Mouse (Mus musculus) layer of hippocampus, adult 8-10 months (tissue): ENCODE data around the gene Dync1i2. TPM values are rescaled to one million over a fixed set of nuclear protein-coding genes. Genes with fewer than 3 reads are reported as not detected.

Source experiments
- DNase-seq, 2 experiments: peaks; one replicate each; pipeline ENCODE4 v3.0.0; 2022; ENCODE audit warnings: low spot score in 2 of 2
- total RNA-seq, 4 experiments: library from RNA; stranded (reverse); gene quantifications; 2 replicates each; pipeline ENCODE4 v1.2.4; 2022

The Dync1i2 gene
- total RNA-seq, 4 experiments from 2014 or later, result 127 to 141 (median 138) TPM

GRCm38 (mm10) chr2:71201886-71202285 lies 9.6 kb upstream of the Dync1i2 start:
- DNase-seq, result peak in 1 of 2 experiments; percentile 18

- DNase-seq, result no peak
Observed at GRCm38 (mm10) chr2:71203819-71204432, 7.6 kb upstream of the Dync1i2 start.

GRCm38 (mm10) chr2:71209041-71209755 lies 2.3 kb upstream of the Dync1i2 start:
- no peak for DNase-seq

- DNase-seq, result no peak
Observed at GRCm38 (mm10) chr2:71211096-71211495, 410 bp upstream of the Dync1i2 start.

GRCm38 (mm10) chr2:71212360-71212726 lies 837 bp downstream of the Dync1i2 start:
- DNase-seq, result no peak

- no peak for DNase-seq
Observed at GRCm38 (mm10) chr2:71221020-71221419, 9.5 kb downstream of the Dync1i2 start.

- DNase-seq, result no peak
Observed at GRCm38 (mm10) chr2:71227398-71227797, 15.9 kb downstream of the Dync1i2 start.

GRCm38 (mm10) chr2:71229603-71230002 lies 18.1 kb downstream of the Dync1i2 start:
- no peak for DNase-seq

GRCm38 (mm10) chr2:71231951-71232350 lies 20.4 kb downstream of the Dync1i2 start:
- no peak for DNase-seq

GRCm38 (mm10) chr2:71232976-71233375 lies 21.5 kb downstream of the Dync1i2 start:
- no peak for DNase-seq

GRCm38 (mm10) chr2:71235420-71235819 lies 23.9 kb downstream of the Dync1i2 start:
- DNase-seq, result no peak

GRCm38 (mm10) chr2:71236009-71236408 lies 24.5 kb downstream of the Dync1i2 start:
- no peak for DNase-seq

- no peak for DNase-seq
Observed at GRCm38 (mm10) chr2:71241505-71241904, 30.0 kb downstream of the Dync1i2 start.

GRCm38 (mm10) chr2:71242180-71242579 lies 30.7 kb downstream of the Dync1i2 start:
- no peak for DNase-seq

- no peak for DNase-seq
Observed at GRCm38 (mm10) chr2:71243058-71243672, 31.7 kb downstream of the Dync1i2 start.

- DNase-seq, result no peak
Observed at GRCm38 (mm10) chr2:71244807-71245206, 33.3 kb downstream of the Dync1i2 start.

- DNase-seq, result peak; percentile 46 to 56
Observed at GRCm38 (mm10) chr2:71245416-71245815, 33.9 kb downstream of the Dync1i2 start.

GRCm38 (mm10) chr2:71246096-71246495 lies 34.6 kb downstream of the Dync1i2 start:
- DNase-seq, result no peak

- no peak for DNase-seq
Observed at GRCm38 (mm10) chr2:71248071-71248470, 36.6 kb downstream of the Dync1i2 start.

GRCm38 (mm10) chr2:71250841-71251240 lies 39.3 kb downstream of the Dync1i2 start:
- DNase-seq, result no peak

GRCm38 (mm10) chr2:71254836-71255235 lies 43.3 kb downstream of the Dync1i2 start:
- DNase-seq, result no peak

- DNase-seq, result no peak
Observed at GRCm38 (mm10) chr2:71256581-71256980, 45.1 kb downstream of the Dync1i2 start.

- DNase-seq, result no peak
Observed at GRCm38 (mm10) chr2:71264585-71264984, 53.1 kb downstream of the Dync1i2 start.
